Mouse (Mus musculus) ES-E14 (cell line): ENCODE results near the gene Rpl7l1.

Experiments used
- CHD2 ChIP-seq: IDR thresholded peaks from 2 replicates; pipeline ENCODE4 v1.6.1; 2014; ENCODE audit warnings: mild to moderate bottlenecking, low read depth, low read length, inconsistent platforms
- HCFC1 ChIP-seq: IDR thresholded peaks from 2 replicates; pipeline ENCODE4 v1.6.1; 2012; ENCODE audit warnings: low read length, inconsistent platforms, borderline replicate concordance; ENCODE audit not compliant: insufficient read depth
- MAFK ChIP-seq: IDR thresholded peaks from 2 replicates; pipeline ENCODE4 v1.6.1; 2014; ENCODE audit warnings: mild to moderate bottlenecking, low read depth, low read length, inconsistent platforms; ENCODE audit not compliant: insufficient read depth
- ZC3H11A ChIP-seq: IDR thresholded peaks from 2 replicates; pipeline ENCODE4 v1.6.1; 2012; ENCODE audit warnings: low read depth, mild to moderate bottlenecking, inconsistent platforms, low read length, borderline replicate concordance
- ZNF384 ChIP-seq: IDR thresholded peaks from 2 replicates; pipeline ENCODE4 v1.6.1; 2012; ENCODE audit warnings: low read depth, low read length, inconsistent platforms

GRCm38 (mm10) chr17:46773278-46774130 lies 9.0 kb downstream of the Rpl7l1 start:
- TF ChIP-seq CHD2 = no peak
- TF ChIP-seq ZNF384 = no peak
- no peak for TF ChIP-seq HCFC1
- TF ChIP-seq MAFK = no peak
- TF ChIP-seq ZC3H11A = no peak
